Mouse (Mus musculus): ENCODE measurements around the gene Gm17349.

DNA sequence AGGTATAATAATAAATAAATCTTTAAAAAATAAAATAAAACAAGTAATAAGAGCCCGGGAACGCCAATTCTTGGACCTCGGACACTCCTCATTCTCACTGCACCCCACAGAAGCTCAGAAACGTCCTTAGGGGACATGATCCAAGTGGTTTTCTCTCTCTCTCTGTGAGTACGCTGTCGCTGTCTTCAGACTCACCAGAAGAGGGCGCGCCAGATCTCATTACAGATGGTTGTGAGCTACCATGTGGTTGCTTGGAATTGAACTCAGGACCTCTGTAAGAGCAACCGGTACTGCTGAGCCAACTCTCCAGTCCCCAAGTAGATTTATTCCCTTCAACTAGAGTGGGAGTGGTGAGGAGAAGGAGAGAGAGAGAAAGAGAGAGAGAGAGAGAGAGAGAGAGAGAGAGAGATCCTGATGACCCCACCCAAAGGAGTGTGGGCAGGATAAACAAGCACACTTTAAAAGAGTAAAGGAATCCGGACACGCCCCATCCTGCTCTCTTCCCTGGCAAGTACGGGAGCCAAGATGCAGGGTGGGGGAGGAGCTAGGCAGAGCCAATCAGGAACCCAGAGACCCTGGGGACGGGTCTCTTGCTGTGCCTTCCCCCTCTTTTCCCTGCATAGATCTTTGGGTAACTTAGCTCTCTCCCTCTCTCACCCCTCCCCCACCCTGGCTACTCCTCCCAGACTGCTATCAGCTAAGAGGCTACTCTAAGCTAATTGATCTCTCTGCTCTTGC is 27.1 kb downstream of the Gm17349 start:
- no peak for TF ChIP-seq CTCF (IDR thresholded peaks at IDR 0.05; ENCODE audit: control insufficient read depth, insufficient read depth, insufficient replicate concordance, low read depth, low read length)
- TF ChIP-seq POLR2A (IDR thresholded peaks at IDR 0.05; ENCODE audit: control insufficient read depth, low read depth, low read length), result no peak

Data from testis, adult 2 months (tissue).